Mouse (Mus musculus): ENCODE data around the gene Mroh7. TPM values are rescaled to one million over a fixed set of nuclear protein-coding genes. Genes with fewer than 3 reads are reported as not detected.

The Mroh7 gene
- polyA plus RNA-seq, 1 experiment from 2014 or later: 0.16 TPM

DNA sequence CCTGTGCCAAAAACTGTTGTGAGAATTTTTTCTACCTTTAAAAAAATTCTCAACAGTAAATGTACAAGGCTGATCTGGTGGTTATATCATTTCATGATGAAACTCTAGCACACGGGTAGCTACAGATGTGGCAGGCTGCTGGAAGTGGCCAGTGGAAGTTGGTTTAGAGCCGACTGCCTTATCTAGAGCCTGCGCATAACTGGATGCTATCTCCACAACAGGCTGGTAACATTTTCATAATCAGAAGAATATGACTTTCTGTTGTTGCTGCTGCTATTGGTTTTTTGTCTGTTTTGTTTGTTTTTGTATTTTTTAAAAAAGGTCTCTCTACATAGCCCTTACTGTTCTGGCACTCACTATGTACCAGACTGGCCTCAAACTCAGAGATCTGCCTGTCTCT lies 78.2 kb downstream of the Mroh7 start:
- H3K9me3 ChIP-seq: no peaks in the 10 kb centered on the region
- no peak overlapping the region for H3K4me2 ChIP-seq (replicated peaks)
- H3K9ac ChIP-seq: no peak overlapping the region
- peaks cover 7% of the 10 kb centered on the region for H3K4me1 ChIP-seq (replicated peaks)
- WGBS: 94% methylated on average over 3 of the region's 3 CpGs
- H3K4me3 ChIP-seq (replicated peaks): no peak overlapping the region
- H3K27ac ChIP-seq: no peak overlapping the region
- no peak for ATAC-seq
- no peaks in the 10 kb centered on the region for H3K27me3 ChIP-seq (replicated peaks)
- H3K36me3 ChIP-seq: peaks cover 13% of the 10 kb centered on the region; the same call in 1 of the 2 replicates

DNA sequence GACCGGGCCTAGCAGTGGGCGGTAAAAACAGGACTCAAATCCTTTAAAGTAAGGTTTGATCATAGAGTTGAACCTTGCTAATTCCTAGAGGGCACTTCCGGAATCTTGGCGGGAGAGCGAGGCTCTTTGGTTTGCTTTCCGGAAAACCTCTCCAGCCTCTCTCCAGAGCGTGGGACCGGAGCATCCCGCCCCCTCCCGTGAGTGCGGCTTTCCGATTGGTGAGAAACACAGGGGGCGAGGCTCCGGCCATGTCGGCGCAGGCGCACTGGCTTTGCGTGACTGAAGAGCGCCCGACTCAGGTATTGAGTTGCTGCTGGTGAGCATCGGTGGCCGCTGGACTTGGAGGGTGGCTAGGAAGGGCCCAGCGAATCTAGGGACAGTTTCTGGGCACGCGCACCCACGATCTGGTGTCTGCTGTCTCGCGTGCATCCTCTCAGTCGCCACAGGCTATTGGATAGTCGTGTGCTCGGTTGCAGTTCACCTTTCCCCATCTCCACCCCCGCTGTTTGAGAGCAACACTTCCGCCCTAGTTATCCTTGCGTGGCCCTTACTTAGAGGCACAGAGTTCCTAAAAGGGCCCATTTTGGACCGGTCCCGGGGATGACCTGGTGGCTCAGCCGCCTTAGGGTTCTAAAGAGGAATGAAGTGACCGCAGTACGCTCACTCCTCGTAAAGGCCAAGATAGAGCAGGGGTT lies 79.7 kb downstream of the Mroh7 start, which contains the start of gene Pars2:
Pars2 (plus strand) TSS at position 237 of the 695 bp plus-strand sequence.
- Histone ChIP-seq H3K4me2 (replicated peaks) (peak within 1 kb of the TSS; percentile 89), H3K9me3 (no peaks in the 10 kb centered on the region), H3K36me3 (peaks cover 13% of the 10 kb centered on the region; the same call in 1 of the 2 replicates), H3K9ac (peak within 1 kb of the TSS; percentile 73), H3K27me3 (replicated peaks) (no peaks in the 10 kb centered on the region), H3K4me3 (replicated peaks) (peak within 1 kb of the TSS; percentile 71), H3K4me1 (replicated peaks) (peaks cover 7% of the 10 kb centered on the region), H3K27ac (peak within 1 kb of the TSS; percentile 60)
- peak; percentile 99 for ATAC-seq
- 4% methylated on average over 40 of the region's 40 CpGs for WGBS

DNA sequence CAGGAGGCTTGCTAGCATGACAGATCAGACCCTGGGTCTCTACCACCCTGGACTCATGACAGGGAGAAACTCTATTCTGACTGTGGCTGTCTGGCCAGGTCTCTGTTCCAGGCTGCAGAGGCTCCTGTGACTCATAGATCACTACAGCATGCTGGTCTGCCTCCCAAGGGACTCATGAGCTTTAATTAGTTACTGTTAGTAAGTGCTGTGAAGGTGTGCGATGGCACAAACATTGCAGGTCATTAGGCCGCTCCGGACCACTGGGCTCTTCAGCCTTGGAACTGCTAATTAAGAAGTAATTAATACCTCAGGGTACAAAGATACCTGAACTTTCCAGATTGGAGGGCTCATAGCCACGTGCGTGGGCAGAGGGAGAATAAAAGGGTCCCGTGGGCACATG lies 83.6 kb downstream of the Mroh7 start:
- WGBS: 87% methylated on average over 6 of the region's 6 CpGs
- Histone ChIP-seq H3K4me2 (replicated peaks) (no peak overlapping the region), H3K27me3 (replicated peaks) (no peaks in the 10 kb centered on the region), H3K36me3 (no peaks in the 10 kb centered on the region), H3K4me3 (replicated peaks) (no peak overlapping the region), H3K9ac (no peak overlapping the region), H3K9me3 (no peaks in the 10 kb centered on the region), H3K4me1 (replicated peaks) (peaks cover 27% of the 10 kb centered on the region), H3K27ac (no peak overlapping the region)
- no peak for ATAC-seq

DNA sequence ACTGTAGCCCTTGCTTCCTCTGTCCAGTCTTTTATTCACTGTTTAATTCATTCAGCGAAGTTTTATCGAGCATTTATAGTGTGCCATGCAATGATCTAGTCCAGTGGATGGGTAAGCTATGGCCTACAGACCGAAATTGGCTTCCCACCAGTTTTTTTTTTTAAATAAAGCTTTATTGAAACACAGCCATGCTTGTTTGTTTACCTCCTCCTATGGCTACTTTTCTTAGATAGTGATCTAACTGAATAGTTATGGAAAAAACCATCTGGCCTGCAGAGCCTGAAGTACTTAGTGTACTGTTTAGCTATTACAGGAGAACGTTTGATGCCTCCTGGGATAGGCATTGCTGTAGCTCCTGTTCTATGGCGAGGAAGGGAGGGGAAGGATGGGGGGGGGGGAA lies 84.9 kb downstream of the Mroh7 start:
- H3K4me1 ChIP-seq (replicated peaks): peaks cover 20% of the 10 kb centered on the region
- WGBS: 77% methylated on average over 5 of the region's 5 CpGs
- H3K27me3 ChIP-seq (replicated peaks): no peaks in the 10 kb centered on the region
- no peak overlapping the region for H3K9ac ChIP-seq
- H3K9me3 ChIP-seq: no peaks in the 10 kb centered on the region
- ATAC-seq: no peak
- H3K36me3 ChIP-seq: no peaks in the 10 kb centered on the region
- no peak overlapping the region for H3K4me2 ChIP-seq (replicated peaks)
- no peak overlapping the region for H3K27ac ChIP-seq
- no peak overlapping the region for H3K4me3 ChIP-seq (replicated peaks)

DNA sequence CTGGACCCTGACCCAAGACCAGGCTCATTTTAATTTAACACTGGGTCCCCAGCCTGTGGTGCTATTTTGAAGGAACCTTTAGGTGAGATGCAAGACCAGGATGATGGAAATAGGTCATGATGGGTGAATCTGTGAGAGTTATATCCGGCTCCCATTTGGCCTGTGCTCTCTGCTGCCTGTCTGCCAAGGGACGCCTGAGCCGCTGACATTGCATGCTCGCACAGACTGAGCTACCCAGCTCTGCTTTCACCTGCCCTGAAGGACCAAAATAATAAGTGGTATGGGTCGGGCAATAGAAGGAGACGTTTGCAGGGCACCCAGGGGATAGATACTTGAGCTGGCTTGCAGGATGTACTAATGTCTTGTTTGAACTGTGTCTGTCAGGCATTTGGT lies 86.5 kb downstream of the Mroh7 start:
- 58% methylated on average over 6 of the region's 6 CpGs for WGBS
- peaks cover 20% of the 10 kb centered on the region for H3K4me1 ChIP-seq (replicated peaks)
- no peaks in the 10 kb centered on the region for H3K36me3 ChIP-seq
- H3K9me3 ChIP-seq: no peaks in the 10 kb centered on the region
- H3K4me3 ChIP-seq (replicated peaks): no peak overlapping the region
- no peak for ATAC-seq
- H3K27ac ChIP-seq: peak overlapping the region; percentile 71
- 0 out of 2 replicates have a peak overlapping the region, but pooled peaks have one; percentile 13 for H3K9ac ChIP-seq
- H3K27me3 ChIP-seq (replicated peaks): no peaks in the 10 kb centered on the region
- no peak overlapping the region for H3K4me2 ChIP-seq (replicated peaks)

DNA sequence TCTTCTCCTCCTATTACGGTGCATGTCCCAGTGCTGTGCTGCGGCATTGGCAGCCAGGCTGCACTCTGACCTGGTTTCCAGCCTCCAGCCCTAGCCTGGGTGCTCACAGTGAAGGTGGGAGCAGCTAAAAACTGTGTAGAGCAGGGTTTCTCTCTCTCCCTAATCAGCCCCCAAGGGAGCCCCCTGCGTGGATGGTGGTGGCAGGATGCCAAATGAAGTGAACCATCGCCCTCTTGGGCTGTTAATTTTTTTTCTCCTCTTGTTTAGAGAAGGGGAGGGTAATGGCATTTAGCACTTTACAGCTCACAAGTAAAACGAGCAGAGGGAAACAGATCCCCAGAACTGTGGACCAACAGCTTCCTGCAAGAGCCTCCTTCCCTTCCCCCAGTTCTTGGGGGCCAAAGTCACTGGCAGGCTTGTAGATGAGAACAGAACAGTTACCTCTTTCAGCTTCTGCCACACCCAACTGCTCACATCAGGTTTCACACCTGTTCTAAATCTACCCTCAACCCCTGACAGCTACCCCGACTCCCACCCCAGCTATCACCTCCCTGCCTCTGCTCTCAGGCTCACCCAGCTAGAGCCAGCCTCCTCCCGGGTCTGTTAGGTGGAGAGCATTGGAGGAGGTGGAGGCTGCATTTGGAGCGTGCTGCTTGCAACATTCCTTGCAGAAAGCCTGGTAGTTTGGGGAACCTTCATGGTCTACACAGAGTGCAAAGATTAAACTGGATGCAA lies 87.1 kb downstream of the Mroh7 start:
- 8% methylated on average over 8 of the region's 8 CpGs for WGBS
- peak overlapping the region; percentile 42 for H3K4me2 ChIP-seq (replicated peaks)
- peak; percentile 82 for ATAC-seq
- no peaks in the 10 kb centered on the region for H3K27me3 ChIP-seq (replicated peaks)
- 0 out of 2 replicates have a peak overlapping the region, but pooled peaks have one; percentile 13 for H3K9ac ChIP-seq
- H3K4me1 ChIP-seq (replicated peaks): peaks cover 20% of the 10 kb centered on the region
- H3K36me3 ChIP-seq: no peaks in the 10 kb centered on the region
- H3K4me3 ChIP-seq (replicated peaks): no peak overlapping the region
- no peaks in the 10 kb centered on the region for H3K9me3 ChIP-seq
- peak overlapping the region; percentile 71 for H3K27ac ChIP-seq

DNA sequence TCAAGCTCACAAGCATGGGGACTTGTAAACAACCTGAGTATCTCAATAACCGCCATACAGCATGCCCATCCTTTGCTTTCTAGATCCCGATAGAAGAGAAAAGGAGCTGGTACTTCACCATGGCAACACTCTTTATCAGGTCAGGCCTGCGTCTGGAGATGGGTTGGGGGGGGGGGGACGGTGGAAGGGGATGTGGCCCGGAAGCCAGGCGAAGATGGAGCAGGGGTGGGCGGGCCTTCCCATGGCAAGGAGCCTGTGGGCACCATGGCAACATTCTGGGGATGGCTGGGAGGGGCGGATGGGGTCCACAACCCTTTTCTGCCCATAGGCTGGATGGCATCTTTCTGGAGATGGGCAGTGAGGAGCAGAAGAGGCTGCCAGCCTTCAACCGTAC lies 96.6 kb downstream of the Mroh7 start:
- Histone ChIP-seq H3K9me3 (no peaks in the 10 kb centered on the region), H3K4me2 (replicated peaks) (no peak overlapping the region), H3K36me3 (no peaks in the 10 kb centered on the region), H3K27me3 (replicated peaks) (no peaks in the 10 kb centered on the region), H3K4me1 (replicated peaks) (peaks cover 20% of the 10 kb centered on the region), H3K4me3 (replicated peaks) (no peak overlapping the region), H3K27ac (peak overlapping the region; percentile 60; the same call in 1 of the 2 replicates), H3K9ac (no peak overlapping the region)
- no peak for ATAC-seq
- WGBS: 44% methylated on average over 9 of the region's 9 CpGs

DNA sequence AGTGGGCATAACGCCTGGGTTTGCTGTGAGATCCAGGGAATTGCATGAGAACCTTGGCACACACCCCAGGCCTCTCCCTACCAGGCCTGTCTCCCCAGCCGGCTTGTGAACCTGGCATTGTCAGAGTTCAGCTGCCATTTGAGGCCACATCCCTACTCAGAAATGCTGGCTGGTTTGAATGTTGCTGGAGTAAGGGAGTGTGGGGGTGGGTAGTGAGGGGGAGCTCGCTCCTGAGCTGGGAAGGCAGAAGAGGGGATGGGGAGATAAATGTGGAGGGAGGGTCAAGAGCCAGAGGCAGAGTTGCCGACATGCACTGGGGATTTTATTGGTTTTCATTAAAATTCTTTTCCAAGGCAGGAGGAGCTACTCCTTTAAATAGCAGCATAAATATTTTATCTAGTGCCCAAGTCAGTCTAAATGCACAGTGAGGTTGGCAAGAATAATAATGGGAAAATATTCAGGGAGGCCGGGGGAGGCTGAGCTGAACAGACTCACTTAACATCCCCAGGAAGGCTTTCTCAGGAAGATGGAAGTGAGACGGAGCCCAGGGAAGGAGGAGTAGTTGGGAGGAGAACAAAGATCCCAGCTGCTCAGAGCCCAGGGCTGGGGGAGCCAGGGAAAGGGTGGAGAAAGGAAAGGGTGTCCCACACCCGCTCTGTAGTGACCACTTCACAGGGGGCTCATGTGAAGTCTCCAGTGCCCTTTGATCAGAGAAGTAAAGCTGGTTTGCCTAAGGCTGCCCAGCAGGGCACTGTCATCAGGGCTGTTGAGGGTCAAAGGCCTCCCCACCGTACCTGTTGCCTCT lies 97.2 kb downstream of the Mroh7 start:
- WGBS: 33% methylated on average over 8 of the region's 8 CpGs
- H3K9ac ChIP-seq: no peak overlapping the region
- peaks cover 22% of the 10 kb centered on the region for H3K4me1 ChIP-seq (replicated peaks)
- no peak for ATAC-seq
- no peak overlapping the region for H3K4me2 ChIP-seq (replicated peaks)
- H3K27ac ChIP-seq: peak overlapping the region; percentile 60
- no peaks in the 10 kb centered on the region for H3K27me3 ChIP-seq (replicated peaks)
- no peak overlapping the region for H3K4me3 ChIP-seq (replicated peaks)
- H3K9me3 ChIP-seq: no peaks in the 10 kb centered on the region
- no peaks in the 10 kb centered on the region for H3K36me3 ChIP-seq

DNA sequence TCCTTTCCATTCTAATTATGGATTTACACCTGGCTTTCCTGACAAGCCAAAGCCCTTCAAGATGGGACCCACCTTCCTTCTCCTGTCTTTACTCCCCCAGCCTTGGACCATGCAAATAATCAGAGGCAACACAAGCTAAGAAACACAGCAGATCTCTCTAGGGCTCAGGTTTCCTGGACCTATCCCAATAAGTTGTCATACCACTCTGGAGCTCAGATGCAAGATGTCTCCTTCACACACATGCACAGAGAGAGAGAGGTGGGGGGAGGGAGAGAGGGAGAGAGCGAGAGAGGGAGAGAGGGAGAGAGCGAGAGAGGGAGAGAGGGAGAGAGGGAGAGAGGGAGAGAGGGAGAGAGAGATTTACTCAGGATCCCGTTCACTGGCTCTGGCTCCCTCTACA lies 98.4 kb downstream of the Mroh7 start:
- no peak overlapping the region for H3K4me3 ChIP-seq (replicated peaks)
- no peak overlapping the region for H3K4me2 ChIP-seq (replicated peaks)
- ATAC-seq: no peak
- H3K27ac ChIP-seq: no peak overlapping the region
- H3K27me3 ChIP-seq (replicated peaks): no peaks in the 10 kb centered on the region
- H3K9ac ChIP-seq: no peak overlapping the region
- 22% methylated on average over 2 of the region's 3 CpGs for WGBS
- no peaks in the 10 kb centered on the region for H3K36me3 ChIP-seq
- H3K9me3 ChIP-seq: no peaks in the 10 kb centered on the region
- peaks cover 30% of the 10 kb centered on the region for H3K4me1 ChIP-seq (replicated peaks)

Other genes with a start within 250 kb of the Mroh7 start
- not detected in 2 replicates for gene Bsnd, start 238.6 kb downstream of the Mroh7 start, polyA plus RNA-seq (2015; fragmentation: Nextera tagmentation; extraction: Ambion mirVana)
- 8.0 and 9.1 TPM in 2 replicates for gene Dhcr24, start 169.9 kb downstream of the Mroh7 start, polyA plus RNA-seq (2015; fragmentation: Nextera tagmentation; extraction: Ambion mirVana)
- gene Lexm, start 113.7 kb downstream of the Mroh7 start, polyA plus RNA-seq (2015; fragmentation: Nextera tagmentation; extraction: Ambion mirVana): not detected in 2 replicates
- gene Ttc22, start 108.5 kb downstream of the Mroh7 start, polyA plus RNA-seq (2015; fragmentation: Nextera tagmentation; extraction: Ambion mirVana): 8.6 and 10.1 TPM in 2 replicates
- 14.5 and 15.0 TPM in 2 replicates for gene Pars2, start 79.9 kb downstream of the Mroh7 start, polyA plus RNA-seq (2015; fragmentation: Nextera tagmentation; extraction: Ambion mirVana)
- gene Ttc4, start 52.0 kb downstream of the Mroh7 start, polyA plus RNA-seq (2015; fragmentation: Nextera tagmentation; extraction: Ambion mirVana): 72.0 and 73.4 TPM in 2 replicates
- 1.2 and 1.3 TPM in 2 replicates for gene Fam151a, start 3.0 kb upstream of the Mroh7 start, polyA plus RNA-seq (2015; fragmentation: Nextera tagmentation; extraction: Ambion mirVana)
- gene Acot11, start 74.1 kb upstream of the Mroh7 start, polyA plus RNA-seq (2015; fragmentation: Nextera tagmentation; extraction: Ambion mirVana): 12.2 and 14.1 TPM in 2 replicates
- 83.7 and 86.0 TPM in 2 replicates for gene Ssbp3, start 179.8 kb upstream of the Mroh7 start, polyA plus RNA-seq (2015; fragmentation: Nextera tagmentation; extraction: Ambion mirVana)